Mouse (Mus musculus) bone marrow, adult 2 months (tissue): ENCODE results near the gene Enah.

Experiments
- CTCF ChIP-seq: fragments of 200-500 bp; IDR thresholded peaks from 2 replicates; pipeline ENCODE4 v1.5.1; 2011; ENCODE audit warnings: low read length, control low read depth; ENCODE audit not compliant: control insufficient read depth, insufficient read depth
- POLR2A ChIP-seq: fragments of 200-500 bp; IDR thresholded peaks from 2 replicates; pipeline ENCODE4 v1.6.1; 2011; ENCODE audit warnings: low read depth, mild to moderate bottlenecking, control low read depth, low read length, borderline replicate concordance; ENCODE audit not compliant: control insufficient read depth

- no peak for TF ChIP-seq CTCF
- no peak for TF ChIP-seq POLR2A
These were observed 31.4 kb downstream of the Enah start for GRCm38 (mm10) chr1:181988367-181988766.
